Mouse (Mus musculus): ENCODE results near the gene Cinp.

The Cinp gene

GRCm38 (mm10) chr12:110837192-110837841 is 51.6 kb downstream of the Cinp start:
- in situ Hi-C loops (cut with MboI, MseI) = loop anchor here in 1 of 2 experiments (5.0 kb wide), 1 partner anchor 415 kb away; no protein-coding TSS in a partner anchor

GRCm38 (mm10) chr12:110836729-110837128 is 52.2 kb downstream of the Cinp start:
- in situ Hi-C loops (cut with MboI, MseI) = loop anchor here in 1 of 2 experiments (5.0 kb wide), 1 partner anchor 414 kb away; no protein-coding TSS in a partner anchor

GRCm38 (mm10) chr12:110835182-110835581 is 53.8 kb downstream of the Cinp start:
- in situ Hi-C loops (cut with MboI, MseI) = loop anchor here in 1 of 2 experiments (5.0 kb wide), 1 partner anchor 413 kb away; no protein-coding TSS in a partner anchor

DNA sequence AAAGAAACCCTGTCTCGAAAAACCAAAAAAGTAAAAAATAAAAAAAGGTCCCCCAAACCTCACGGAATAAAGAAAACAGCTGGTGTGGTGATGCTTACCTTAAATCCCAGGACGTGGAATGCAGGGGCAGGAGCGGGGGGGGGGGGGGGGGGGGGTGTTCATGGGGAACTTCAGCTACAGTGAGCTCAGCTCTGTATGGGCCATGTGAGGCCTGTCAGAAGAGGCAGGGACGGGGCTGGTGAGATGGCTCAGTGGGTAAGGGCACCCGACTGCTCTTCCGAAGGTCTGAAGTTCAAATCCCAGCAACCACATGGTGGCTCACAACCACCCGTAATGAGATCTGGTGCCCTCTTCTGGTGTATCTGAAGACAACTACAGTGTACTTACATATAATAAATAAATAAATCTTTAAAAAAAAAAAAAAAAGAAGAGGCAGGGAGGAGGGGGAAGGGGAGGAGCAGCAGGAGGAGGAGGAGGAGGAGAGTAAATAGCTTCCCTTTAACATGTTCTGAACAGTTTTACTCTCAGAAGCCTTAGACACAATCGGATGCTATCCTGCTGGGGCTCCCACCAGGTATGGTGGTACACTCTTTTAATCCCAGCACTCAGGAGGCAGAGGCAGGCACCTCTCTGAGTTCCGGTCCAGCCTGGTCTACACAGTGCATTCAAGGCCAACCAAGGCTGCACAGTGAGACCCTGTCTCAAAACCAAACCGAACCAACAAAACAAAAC is 58.5 kb downstream of the Cinp start:
- in situ Hi-C loops (cut with MboI, MseI) = loop anchor here in 1 of 2 experiments (5.0 kb wide), 1 partner anchor 123 kb away; no protein-coding TSS in a partner anchor

- in situ Hi-C loops (cut with MboI, MseI) = no loop called here
Measured at GRCm38 (mm10) chr12:110828908-110829307, 60.0 kb downstream of the Cinp start.
